Mouse (Mus musculus) testis, adult 2 months (tissue): Measurements from ENCODE around the gene Smpd3.

Source experiments
- CTCF ChIP-seq: fragments of 200-500 bp; IDR thresholded peaks from 2 replicates; pipeline ENCODE4 v1.5.1; 2012; ENCODE audit warnings: low read depth, mild to moderate bottlenecking, inconsistent platforms, low read length, moderate library complexity; ENCODE audit not compliant: control insufficient read depth, insufficient read depth, insufficient replicate concordance
- POLR2A ChIP-seq: fragments of 200-500 bp; IDR thresholded peaks from 2 replicates; pipeline ENCODE4 v1.6.1; 2012; ENCODE audit warnings: low read depth, mild to moderate bottlenecking, inconsistent platforms, low read length, moderate library complexity; ENCODE audit not compliant: control insufficient read depth

- TF ChIP-seq POLR2A: no peak
- TF ChIP-seq CTCF: peak; percentile 4; the same call in 1 of the 2 replicates
Measured at GRCm38 (mm10) chr8:106226589-106226988, 111.2 kb downstream of the Smpd3 start.
